Mouse (Mus musculus) bone marrow macrophage, adult 2 months (primary cell): ENCODE data around the gene I0C0044D17Rik.

Experiments
- CTCF ChIP-seq: IDR thresholded peaks from 2 replicates; pipeline ENCODE4 v1.5.1; 2012; ENCODE audit warnings: low read depth, mild to moderate bottlenecking, low read length, moderate library complexity
- POLR2A ChIP-seq: IDR thresholded peaks from 2 replicates; pipeline ENCODE4 v1.6.1; 2012; ENCODE audit warnings: mild to moderate bottlenecking, low read depth, low read length, borderline replicate concordance

DNA sequence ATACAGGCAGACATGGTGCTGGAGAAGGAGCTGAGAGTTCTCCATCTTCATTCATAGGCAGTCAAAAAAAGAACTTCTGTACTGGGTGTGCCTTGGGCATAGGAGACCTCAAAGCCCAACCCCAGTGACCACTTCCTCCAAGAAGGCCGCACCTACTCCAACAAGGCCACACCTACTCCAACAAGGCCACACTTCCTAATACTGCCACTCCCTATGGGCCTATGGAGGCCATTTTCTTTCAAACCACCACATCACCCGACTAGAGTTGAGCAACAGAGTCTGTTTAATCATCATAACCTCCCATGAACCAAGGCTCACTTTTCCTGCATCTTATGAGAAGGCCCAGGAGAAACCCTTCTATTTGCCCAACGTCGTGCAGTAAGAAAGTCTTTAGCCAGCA is 21.6 kb upstream of the I0C0044D17Rik start:
- no peak for TF ChIP-seq CTCF
- TF ChIP-seq POLR2A: no peak
